ENCODE assay signal across 33 mouse cellular contexts in the genomic region with DNA sequence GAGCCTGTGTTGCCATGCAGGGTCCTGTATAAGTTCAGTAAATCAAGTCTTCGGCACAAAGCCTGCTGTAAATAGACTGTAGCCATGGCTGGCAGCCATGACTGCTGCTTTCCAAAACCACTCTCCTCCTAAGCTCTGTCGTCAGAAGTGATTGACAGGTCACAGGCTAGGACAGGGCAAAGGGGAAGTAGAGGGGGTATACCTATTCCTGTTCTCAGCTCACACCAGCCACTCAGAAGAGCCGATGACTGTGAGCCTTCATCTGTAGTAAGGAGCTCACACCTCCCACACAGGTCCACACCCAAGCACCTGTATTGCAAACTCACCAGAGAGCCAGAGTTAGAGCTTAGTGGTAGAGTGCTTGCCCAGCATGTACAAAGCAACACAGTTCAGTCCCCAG. TPM values are rescaled to one million over a fixed set of nuclear protein-coding genes. Genes with fewer than 3 reads are reported as not detected.
DNase-seq lines count a peak whose midpoint lies in the region; ATAC-seq lines count a peak whose summit lies in the region.
"Had no signal": no experiment of that assay in that cellular context is flagged by ENCODE, and none has a peak within 500 bp of the region (broad histone marks: within the 10 kb centered on the region; RNA-seq: fewer than 3 reads in every experiment).

No protein-coding gene starts in this region.

- H3K27ac ChIP-seq in heart, embryonic 10.5 days = no peak overlapping the region
- H3K27ac ChIP-seq: forebrain, embryonic 13.5 days; heart, adult 2 months; hindbrain, embryonic 14.5 days; limb, embryonic 10.5 days; limb, embryonic 15.5 days; liver, embryonic 13.5 days; macrophage; midbrain, embryonic 15.5 days had no signal

- no peaks in the 10 kb centered on the region for H3K36me3 ChIP-seq in heart, embryonic 10.5 days
- H3K36me3 ChIP-seq: limb, embryonic 10.5 days; limb, embryonic 15.5 days; liver, embryonic 13.5 days; midbrain, embryonic 15.5 days had no signal

- peak; percentile 15 to 17 for DNase-seq in heart, adult 18-20 months
- no peak for DNase-seq in heart, embryonic 10.5 days (ENCODE audit: low spot score)
- DNase-seq in heart, postnatal 10 days = peak; percentile 29 to 30
- DNase-seq in heart, postnatal 36 days = no peak
- no peak for DNase-seq in embryo, embryonic 10 days (ENCODE audit: low spot score)
- DNase-seq in cerebellum, postnatal 10 days = no peak
- DNase-seq: adrenal gland, postnatal 10 days; cerebellum, adult 8-10 months; cerebellum, postnatal 36 days; gastrocnemius, postnatal 14 days; kidney, adult 11 months; kidney, postnatal 14 days; layer of hippocampus, adult 9-11 months; liver, embryonic 13.5 days; lung, adult 18-20 months; right cerebral cortex, adult 18-20 months; spleen, adult 18-20 months; thymus, postnatal 14 days had no signal

- ATAC-seq in granulocyte monocyte progenitor cell, adult 5-6 weeks (replicated peaks; ENCODE audit: poor library complexity, severe bottlenecking) = peak; percentile 67
- ATAC-seq: activated CD4-positive, CD25-positive, alpha-beta regulatory T cell, adult 4 months; CD4-positive, CD25-positive, alpha-beta regulatory T cell, adult 4 months; forebrain, embryonic 13.5 days; lung, postnatal 0 days; midbrain, embryonic 15.5 days had no signal

- no peaks in the 10 kb centered on the region for H3K27me3 ChIP-seq in heart, embryonic 10.5 days (ENCODE audit: insufficient read depth, poor library complexity, severe bottlenecking)
- H3K27me3 ChIP-seq: forebrain, embryonic 13.5 days; limb, embryonic 15.5 days; liver, embryonic 13.5 days; midbrain, embryonic 15.5 days had no signal

- 58% methylated on average over 3 of the region's 3 CpGs for WGBS in heart, embryonic 10.5 days

- H3K9me3 ChIP-seq in heart, embryonic 10.5 days = no peaks in the 10 kb centered on the region
- H3K9me3 ChIP-seq: forebrain, embryonic 13.5 days; limb, embryonic 10.5 days; limb, embryonic 15.5 days; liver, embryonic 13.5 days; midbrain, embryonic 15.5 days had no signal

- intact Hi-C loops in heart, postnatal 10 days (cut with DNase I) = no loop called here
- intact Hi-C loops in heart, postnatal 36 days (cut with DNase I) = no loop called here

- H3K4me3 ChIP-seq in heart, embryonic 10.5 days = no peak overlapping the region
- H3K4me3 ChIP-seq: forebrain, embryonic 13.5 days; heart, adult 2 months; limb, embryonic 10.5 days; limb, embryonic 15.5 days; liver, embryonic 13.5 days; midbrain, embryonic 15.5 days had no signal

- 0 out of 2 replicates have a peak, but pooled peaks cover 6% of the 10 kb centered on the region for H3K4me1 ChIP-seq in heart, embryonic 10.5 days
- H3K4me1 ChIP-seq: forebrain, embryonic 13.5 days; limb, embryonic 15.5 days; liver, embryonic 13.5 days; midbrain, embryonic 15.5 days had no signal

RNA-seq across cellular contexts. Expression of a gene that starts 15.8 kb away (rescaled TPM):
- total RNA-seq in heart, adult 18-20 months (2021) = under 1 TPM; 0.20 to 0.31 TPM
- polyA plus RNA-seq in heart, embryonic 10.5 days (2016; fragmentation: Nextera tagmentation; extraction: Ambion mirVana) = not detected in 2 replicates
- not detected for total RNA-seq in heart, postnatal 10 days (2021)
- under 1 TPM in 1 of 2 experiments, not detected in 1; 0.27 TPM for total RNA-seq in heart, postnatal 36 days (2021)
- not detected in 2 replicates for total RNA-seq in granulocyte monocyte progenitor cell, adult 5-6 weeks (2014; fragmentation: Nextera tagmentation)
- total RNA-seq in granulocyte monocyte progenitor cell, adult 5-6 weeks (2017) = not detected in 2 replicates
- total RNA-seq: neutrophil, adult 5-6 weeks had no signal
- polyA plus RNA-seq: activated CD4-positive, CD25-positive, alpha-beta regulatory T cell, adult 4 months; CD4-positive, CD25-positive, alpha-beta regulatory T cell, adult 4 months; forebrain, embryonic 13.5 days; hindbrain, embryonic 14.5 days; kidney, embryonic 14.5 days; limb, embryonic 10.5 days; limb, embryonic 15.5 days; liver, embryonic 13.5 days; lung, postnatal 0 days; macrophage; neural tube, embryonic 11.5 days; stomach, embryonic 16.5 days had no signal

RNA-seq across cellular contexts. Expression of a gene that starts 46.3 kb away (rescaled TPM):
- 10 to 100 TPM; 23.0 to 23.5 TPM for total RNA-seq in heart, adult 18-20 months (2021)
- polyA plus RNA-seq in heart, embryonic 10.5 days (2016; fragmentation: Nextera tagmentation; extraction: Ambion mirVana) = 16.3 and 17.3 TPM in 2 replicates
- 10 to 100 TPM; 37.0 to 37.2 TPM for total RNA-seq in heart, postnatal 10 days (2021)
- total RNA-seq in heart, postnatal 36 days (2021) = 10 to 100 TPM; 34.3 TPM
- 49.3 and 60.6 TPM in 2 replicates for total RNA-seq in granulocyte monocyte progenitor cell, adult 5-6 weeks (2014; fragmentation: Nextera tagmentation)
- 65.4 and 80.5 TPM in 2 replicates for total RNA-seq in granulocyte monocyte progenitor cell, adult 5-6 weeks (2017)

RNA-seq across cellular contexts. Expression of a gene that starts 57.3 kb away (rescaled TPM):
- total RNA-seq in heart, adult 18-20 months (2021) = 1 to 10 TPM; 1.9 to 2.2 TPM
- 0.39 and 0.60 TPM in 2 replicates for polyA plus RNA-seq in heart, embryonic 10.5 days (2016; fragmentation: Nextera tagmentation; extraction: Ambion mirVana)
- 1 to 10 TPM; 2.4 to 3.7 TPM for total RNA-seq in heart, postnatal 10 days (2021)
- total RNA-seq in heart, postnatal 36 days (2021) = 1 to 10 TPM; 2.9 to 5.7 TPM
- total RNA-seq in granulocyte monocyte progenitor cell, adult 5-6 weeks (2014; fragmentation: Nextera tagmentation) = not detected in 2 replicates
- total RNA-seq in granulocyte monocyte progenitor cell, adult 5-6 weeks (2017) = not detected in 2 replicates
- total RNA-seq: neutrophil, adult 5-6 weeks had no signal
- polyA plus RNA-seq: activated CD4-positive, CD25-positive, alpha-beta regulatory T cell, adult 4 months; CD4-positive, CD25-positive, alpha-beta regulatory T cell, adult 4 months; limb, embryonic 15.5 days; macrophage had no signal

Comparison
In these comparisons a context has a peak if more than half of its experiments do, and no peak if none do; other contexts are left out.
1. DNase-seq: peak in heart, adult 18-20 months (2 of 2) and heart, postnatal 10 days (2 of 2); none in heart, embryonic 10.5 days (single experiment), heart, postnatal 36 days (0 of 2), embryo, embryonic 10 days (single experiment) and cerebellum, postnatal 10 days (0 of 2).